Mouse (Mus musculus) bone marrow, adult 2 months (tissue): ENCODE measurements around the gene Ctnnbl1.

Source experiments
- CTCF ChIP-seq: fragments of 200-500 bp; IDR thresholded peaks from 2 replicates; pipeline ENCODE4 v1.5.1; 2011; ENCODE audit warnings: low read length, control low read depth; ENCODE audit not compliant: control insufficient read depth, insufficient read depth
- POLR2A ChIP-seq: fragments of 200-500 bp; IDR thresholded peaks from 2 replicates; pipeline ENCODE4 v1.6.1; 2011; ENCODE audit warnings: low read depth, mild to moderate bottlenecking, control low read depth, low read length, borderline replicate concordance; ENCODE audit not compliant: control insufficient read depth

GRCm38 (mm10) chr2:157914889-157915517 lies 177.8 kb downstream of the Ctnnbl1 start:
- TF ChIP-seq POLR2A (0 out of 2 replicates have a peak, but pooled peaks have one; percentile 6), CTCF (no peak)
